Mouse (Mus musculus): ENCODE measurements at regions not wholly inside any gene's neighbourhood (a gene's known extent, or its start where the extent isn't known, plus 50 kb on each side); places are given as distances from the start of the nearest gene placed in this dataset.

DNA sequence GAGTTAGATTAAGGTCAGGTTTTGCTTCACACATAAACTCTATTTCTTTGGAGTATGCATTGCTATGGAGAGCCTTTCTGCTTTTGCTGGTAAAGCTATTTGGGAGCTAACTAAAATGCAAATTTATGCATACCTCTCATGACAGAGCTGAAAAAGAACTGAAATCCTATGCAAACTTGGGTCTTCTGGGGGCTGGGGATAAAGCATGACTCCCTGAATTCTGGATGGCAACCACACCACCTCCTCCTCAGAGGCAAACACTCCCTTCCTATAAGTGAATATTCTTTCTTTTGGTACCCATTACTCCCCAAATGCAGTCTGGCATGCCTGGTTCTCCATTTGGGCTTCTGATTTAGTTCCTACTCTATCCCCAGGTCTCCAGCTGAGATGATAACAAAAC, 1442.3 kb upstream of the Lrrc6 start:
- no peak for TF ChIP-seq GATA4 (IDR thresholded peaks at IDR 0.05; ENCODE audit: insufficient replicate concordance, low read length)

DNA sequence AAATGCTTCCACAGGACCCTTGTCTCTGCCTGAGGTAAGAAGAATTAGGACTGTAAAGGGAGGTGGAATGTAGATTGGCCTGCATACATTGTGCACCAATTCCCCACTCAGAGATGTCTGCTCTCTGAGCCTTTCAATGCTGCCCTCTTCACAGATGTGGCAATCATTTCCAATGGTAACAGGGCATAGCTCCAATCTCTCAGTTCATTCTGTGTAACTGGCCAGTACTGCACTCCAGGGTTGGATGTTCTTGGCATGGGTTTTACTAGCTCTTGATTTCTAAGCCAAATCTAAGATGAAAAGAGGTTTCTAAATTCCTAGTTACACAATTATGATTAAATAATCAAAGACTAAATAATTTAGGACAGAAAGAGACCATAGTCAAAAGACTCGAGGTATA, 1439.8 kb upstream of the Lrrc6 start:
- no peak for TF ChIP-seq GATA4 (IDR thresholded peaks at IDR 0.05; ENCODE audit: insufficient replicate concordance, low read length)

DNA sequence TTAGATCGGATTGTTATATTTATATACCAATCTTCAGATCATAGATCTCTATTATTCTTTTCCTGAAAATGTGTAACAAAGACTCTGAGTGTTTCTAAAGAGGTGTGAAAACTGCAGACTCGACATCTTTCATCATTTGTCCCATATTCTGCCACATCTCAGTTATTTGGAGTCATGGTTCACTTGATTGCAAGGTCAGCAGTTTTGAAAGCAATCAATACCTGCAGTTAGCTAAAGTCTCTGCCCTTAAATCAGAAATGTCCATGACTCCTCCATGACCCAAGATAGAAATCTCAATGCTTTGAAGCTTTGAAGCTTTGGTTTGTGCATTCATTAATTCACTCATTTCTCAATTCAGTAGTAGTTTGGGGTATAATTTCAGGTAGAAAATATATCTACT, 1424.2 kb upstream of the Lrrc6 start:
- TF ChIP-seq GATA4 (IDR thresholded peaks at IDR 0.05; ENCODE audit: insufficient replicate concordance, low read length) = no peak

DNA sequence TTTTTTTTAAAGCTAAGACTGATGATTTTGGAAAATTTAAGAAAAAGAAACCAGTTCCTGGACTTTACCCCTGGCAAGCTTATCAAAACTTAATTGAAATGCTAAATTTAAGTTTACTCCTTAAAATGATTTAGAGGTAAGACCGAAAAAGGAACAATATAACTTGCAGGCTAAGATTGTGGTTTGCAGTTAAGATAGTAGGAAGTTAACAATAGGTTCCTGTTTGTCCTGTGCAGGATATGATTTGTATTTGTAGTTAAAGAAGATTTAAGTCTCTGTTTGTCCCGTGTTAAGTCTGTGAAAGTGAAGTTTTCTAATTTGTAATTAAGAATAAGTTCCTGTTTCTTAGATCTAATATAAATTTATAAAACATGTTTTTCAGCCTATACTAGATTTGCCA, 1406.3 kb upstream of the Lrrc6 start:
- TF ChIP-seq GATA4 (IDR thresholded peaks at IDR 0.05; ENCODE audit: insufficient replicate concordance, low read length) = no peak

DNA sequence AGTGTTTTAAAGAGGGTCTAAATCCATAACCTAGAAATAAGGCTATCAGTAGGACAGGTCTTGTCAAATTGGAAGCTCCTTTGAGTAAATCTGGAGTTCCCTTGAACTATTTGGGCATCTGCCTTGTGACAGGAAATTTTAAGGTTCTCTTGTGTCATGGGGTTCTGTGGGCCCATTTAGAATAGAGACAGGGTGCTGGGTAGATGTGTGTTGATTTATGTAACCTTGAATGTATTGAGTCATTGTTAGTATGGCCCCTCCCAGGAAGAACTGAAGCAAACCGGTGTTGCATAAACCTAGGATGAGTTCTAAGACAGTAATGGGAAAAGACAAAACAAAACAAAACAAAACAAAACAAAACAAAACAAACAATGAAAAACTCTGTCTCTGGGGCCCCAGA, 1404.6 kb upstream of the Lrrc6 start:
- TF ChIP-seq GATA4 (IDR thresholded peaks at IDR 0.05; ENCODE audit: insufficient replicate concordance, low read length) = no peak

DNA sequence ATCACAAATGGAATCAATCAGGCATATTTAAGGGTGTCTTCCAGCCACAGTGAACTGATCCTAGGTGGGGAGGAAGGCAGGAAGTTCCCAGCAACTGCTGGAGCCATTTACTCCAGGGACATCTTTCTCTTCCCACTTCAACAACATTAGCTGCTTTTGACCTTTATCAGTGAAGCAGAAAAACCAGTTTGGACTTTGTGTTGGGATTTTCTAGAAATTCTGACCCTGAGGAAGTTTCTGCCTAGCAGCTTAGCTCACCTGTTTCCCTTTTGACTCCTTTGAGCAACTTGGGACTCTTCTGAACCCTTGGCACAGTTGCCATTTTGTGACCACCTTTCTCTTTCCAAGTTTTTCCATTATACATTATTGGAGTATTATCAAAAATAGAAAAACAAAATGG, 1403.9 kb upstream of the Lrrc6 start:
- no peak for TF ChIP-seq GATA4 (IDR thresholded peaks at IDR 0.05; ENCODE audit: insufficient replicate concordance, low read length)

DNA sequence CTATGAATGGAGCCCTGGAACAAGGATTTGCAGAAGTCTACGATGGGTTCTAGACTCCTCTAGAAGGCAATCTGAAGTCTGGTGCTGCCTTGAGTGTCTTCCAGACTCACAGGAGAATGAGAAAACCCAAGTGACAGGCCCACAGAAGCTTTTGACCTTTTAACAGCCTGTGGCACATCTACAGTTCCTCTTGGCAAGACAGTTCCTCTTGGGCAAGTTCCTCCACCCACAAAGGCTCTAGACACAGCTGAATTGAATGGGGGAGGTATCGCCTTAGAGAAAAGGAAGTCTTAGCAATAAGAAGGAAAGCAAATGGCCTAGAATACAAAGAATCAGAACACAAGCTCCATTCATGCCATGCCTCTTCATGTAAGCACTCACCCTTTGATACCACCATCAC, 1402.3 kb upstream of the Lrrc6 start:
- no peak for TF ChIP-seq GATA4 (IDR thresholded peaks at IDR 0.05; ENCODE audit: insufficient replicate concordance, low read length)

DNA sequence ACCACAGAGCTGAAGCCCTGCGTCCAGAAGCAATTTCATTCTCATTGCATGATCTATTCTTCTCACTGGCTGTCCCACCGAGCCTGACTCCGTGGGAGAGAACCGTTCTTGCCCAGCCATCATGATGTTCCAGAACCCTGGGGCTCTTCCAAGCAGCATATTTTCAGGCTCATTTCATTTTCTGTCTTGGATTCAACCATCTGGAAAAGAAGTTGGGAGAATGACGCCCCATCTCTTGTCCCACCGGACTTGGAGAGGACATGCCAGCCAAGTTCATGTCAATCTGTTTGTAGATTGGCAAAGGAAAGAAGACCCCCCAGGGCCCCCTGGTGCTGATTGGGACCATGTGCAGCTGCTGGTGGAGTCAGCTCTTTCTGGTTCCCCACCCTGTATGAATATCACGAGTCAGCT, 1400.5 kb upstream of the Lrrc6 start:
- no peak for TF ChIP-seq GATA4 (IDR thresholded peaks at IDR 0.05; ENCODE audit: insufficient replicate concordance, low read length)

DNA sequence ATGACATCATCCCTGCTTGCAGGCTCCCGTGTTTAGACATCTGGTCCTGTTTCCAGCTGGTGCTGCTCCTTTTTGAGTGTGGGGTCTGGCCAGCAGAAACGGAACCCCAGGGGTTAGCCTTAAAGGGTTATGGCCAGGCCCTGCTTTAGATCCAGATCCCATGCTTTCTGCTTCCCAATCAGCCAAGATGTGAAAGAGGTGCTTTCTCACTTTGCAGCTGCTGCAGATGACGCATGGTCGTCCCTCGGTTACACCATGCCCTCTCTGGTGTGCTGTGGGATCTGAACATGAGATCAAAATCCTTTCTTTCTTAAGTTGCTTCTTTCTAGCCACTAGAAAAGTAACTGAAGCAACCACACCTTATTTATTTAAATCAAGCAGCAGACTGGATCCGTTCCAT, 1399.1 kb upstream of the Lrrc6 start:
- TF ChIP-seq GATA4 (IDR thresholded peaks at IDR 0.05; ENCODE audit: insufficient replicate concordance, low read length) = no peak

DNA sequence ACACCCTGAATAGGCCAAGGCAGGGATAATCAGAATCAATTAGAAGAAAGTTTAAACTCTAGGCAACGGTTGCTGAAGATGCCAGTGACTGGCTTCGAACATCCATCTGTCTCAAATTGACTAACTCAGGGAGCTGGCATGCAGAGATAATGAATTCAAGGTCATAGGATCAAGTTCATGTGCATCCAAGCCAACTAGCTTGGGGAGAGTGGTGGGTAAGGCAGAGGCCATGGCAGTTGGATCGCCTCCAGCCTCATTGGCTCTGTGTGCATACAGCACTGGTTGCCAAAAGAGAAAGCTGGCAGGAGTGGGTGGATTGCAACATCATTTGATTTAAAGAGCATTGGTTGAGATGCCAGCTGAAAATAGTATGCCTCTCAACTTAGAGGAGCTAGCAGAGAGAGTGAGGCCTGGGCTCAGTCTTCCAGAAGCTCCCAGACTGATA, 1398.3 kb upstream of the Lrrc6 start:
- no peak for TF ChIP-seq GATA4 (IDR thresholded peaks at IDR 0.05; ENCODE audit: insufficient replicate concordance, low read length)

DNA sequence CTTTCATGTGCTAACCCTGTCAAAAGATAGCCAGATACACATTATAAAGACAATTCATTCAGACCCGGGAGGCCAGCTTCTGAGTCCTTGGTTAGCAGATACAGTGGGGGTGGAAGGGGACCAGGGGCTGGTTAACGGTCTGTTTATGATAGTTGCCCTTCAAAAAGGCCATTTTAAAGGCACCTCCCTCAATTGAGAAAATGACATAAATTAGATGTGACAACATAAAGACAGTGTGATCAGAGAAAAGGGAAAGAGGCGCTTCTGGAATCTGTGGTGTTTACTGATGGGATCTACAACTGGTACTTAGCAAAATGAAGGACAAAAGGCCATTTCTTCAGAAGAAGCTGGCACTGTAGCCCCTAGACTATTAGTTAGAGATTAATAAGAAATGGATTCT, 1391.4 kb upstream of the Lrrc6 start:
- no peak for TF ChIP-seq GATA4 (IDR thresholded peaks at IDR 0.05; ENCODE audit: insufficient replicate concordance, low read length)

DNA sequence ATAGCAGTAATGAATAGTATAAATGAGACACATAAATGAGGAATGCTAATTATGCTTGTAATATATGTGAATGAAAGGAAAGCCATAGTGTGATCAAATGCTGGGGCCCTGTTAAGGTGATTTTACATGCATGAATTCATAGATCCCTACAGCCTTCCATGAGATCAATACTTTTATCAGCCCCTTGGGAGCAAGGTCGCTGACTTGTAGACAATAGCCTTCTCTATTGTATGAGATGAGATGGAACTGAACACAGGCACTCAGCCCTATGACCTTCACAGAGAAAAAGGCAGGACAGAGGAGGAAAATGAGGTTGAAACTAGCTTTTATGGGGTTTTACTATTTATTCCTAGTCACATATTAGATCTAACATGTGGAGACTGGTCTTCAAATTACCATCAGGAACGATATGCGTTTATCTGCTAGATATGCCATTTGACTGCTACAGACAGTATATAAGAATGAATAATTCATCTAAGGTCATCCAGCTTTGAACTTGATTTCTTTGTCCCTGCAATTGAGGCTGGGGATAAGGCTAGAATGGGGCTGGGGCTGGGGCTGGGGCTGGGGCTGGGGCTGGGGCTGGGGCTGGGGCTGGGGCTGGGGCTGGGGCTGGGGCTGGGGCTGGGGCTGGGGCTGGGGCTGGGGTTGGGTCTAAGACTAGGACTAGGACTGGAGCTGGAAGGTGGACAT, 1390.0 kb upstream of the Lrrc6 start:
- TF ChIP-seq GATA4 (IDR thresholded peaks at IDR 0.05; ENCODE audit: insufficient replicate concordance, low read length) = no peak

DNA sequence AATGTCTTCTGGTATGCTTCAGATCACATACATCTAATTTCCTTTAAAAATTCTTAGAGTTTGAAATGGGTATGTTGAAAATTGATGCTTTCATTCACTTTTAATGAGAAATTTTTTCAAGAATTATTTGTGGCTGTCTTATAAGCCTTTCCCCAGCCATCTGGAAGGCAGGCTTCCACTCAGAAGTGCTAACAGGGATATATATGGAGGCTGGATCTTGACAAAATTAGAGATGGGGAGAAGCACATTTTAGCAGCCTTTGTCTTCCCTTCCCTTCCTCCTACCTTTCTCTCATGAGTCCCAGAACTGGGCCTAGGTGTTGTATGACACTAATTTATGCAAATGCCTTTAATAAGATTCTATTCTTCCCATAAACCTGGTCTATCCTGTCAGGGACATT, 1387.8 kb upstream of the Lrrc6 start:
- TF ChIP-seq GATA4 (IDR thresholded peaks at IDR 0.05; ENCODE audit: insufficient replicate concordance, low read length) = no peak

DNA sequence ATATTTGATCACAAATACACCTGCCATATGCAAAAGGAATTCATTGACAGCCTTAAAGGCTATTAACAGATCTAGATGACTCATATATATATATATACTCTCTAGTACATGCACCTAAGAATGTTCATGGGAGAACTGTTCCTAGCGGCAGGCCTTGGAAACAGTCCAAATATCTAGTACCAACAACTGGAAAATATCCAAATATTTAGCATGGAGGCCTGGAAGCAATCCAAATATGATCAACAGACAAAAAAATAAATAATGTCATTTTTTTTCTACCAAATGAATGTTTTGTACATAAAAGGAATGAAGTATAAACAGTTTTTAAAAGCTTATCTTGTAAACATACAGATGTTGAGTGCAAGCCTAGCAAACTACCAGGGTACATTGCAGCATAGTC, 1354.6 kb upstream of the Lrrc6 start:
- no peak for TF ChIP-seq GATA4 (IDR thresholded peaks at IDR 0.05; ENCODE audit: insufficient replicate concordance, low read length)

DNA sequence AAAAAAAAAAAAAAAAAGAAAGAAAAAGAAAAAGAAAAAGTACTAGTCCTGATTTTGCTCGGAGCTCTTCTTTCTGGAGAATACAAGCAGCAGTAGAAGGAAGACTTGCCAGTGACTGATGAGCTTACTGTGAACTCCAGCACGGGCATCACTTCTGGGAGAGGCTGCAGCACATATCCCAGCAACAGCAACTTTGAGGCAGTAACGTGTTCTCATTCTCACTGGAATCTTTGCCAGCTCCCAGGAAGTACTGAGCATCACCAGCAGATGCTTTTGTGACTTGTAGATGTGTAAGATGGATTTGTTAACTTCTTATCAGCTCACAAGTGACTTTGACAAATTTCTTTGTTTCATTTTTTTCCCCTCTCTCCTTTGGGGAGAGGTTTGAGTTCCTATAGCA, 1349.4 kb upstream of the Lrrc6 start:
- no peak for TF ChIP-seq GATA4 (IDR thresholded peaks at IDR 0.05; ENCODE audit: insufficient replicate concordance, low read length)

DNA sequence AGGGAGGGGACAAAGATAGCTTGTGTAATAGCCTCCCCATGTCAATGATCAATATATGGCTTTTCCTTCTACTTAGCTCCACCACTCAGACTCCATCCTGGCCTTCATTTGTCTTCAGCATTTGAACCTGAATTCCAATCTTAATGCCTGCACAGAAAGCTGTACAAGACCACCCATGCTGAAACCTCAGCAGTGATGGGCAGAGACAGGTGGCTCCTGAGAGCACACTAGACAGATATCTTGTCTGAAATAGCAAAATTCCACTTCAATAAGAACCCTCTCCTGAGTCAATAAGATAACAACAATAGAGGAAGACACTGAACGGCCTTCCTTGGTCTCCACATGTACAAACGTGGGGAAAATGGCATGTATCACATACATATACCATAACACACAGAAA, 1345.0 kb upstream of the Lrrc6 start:
- no peak for TF ChIP-seq GATA4 (IDR thresholded peaks at IDR 0.05; ENCODE audit: insufficient replicate concordance, low read length)

DNA sequence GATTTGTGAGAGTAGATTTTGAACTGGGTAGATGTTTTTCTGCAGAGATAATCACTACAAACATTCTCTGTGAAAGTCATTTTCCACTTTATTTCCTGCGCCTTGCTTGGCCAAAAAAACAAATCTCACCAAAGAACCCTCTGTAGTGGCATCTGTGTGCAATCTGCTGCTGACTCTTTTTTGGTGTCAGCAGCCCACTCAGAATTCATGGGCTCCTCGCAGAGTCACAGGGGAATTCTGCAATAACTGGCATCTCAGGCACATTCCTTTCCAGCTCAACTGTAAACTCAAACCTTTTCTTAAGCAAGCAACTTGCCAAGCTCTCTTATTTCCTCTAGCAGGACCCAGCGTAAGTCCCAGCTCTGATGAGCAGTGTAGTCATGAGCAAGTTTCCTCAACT, 1340.0 kb upstream of the Lrrc6 start:
- TF ChIP-seq GATA4 (IDR thresholded peaks at IDR 0.05; ENCODE audit: insufficient replicate concordance, low read length) = no peak
